Mouse (Mus musculus): ENCODE data around the gene Il1f10. TPM values are rescaled to one million over a fixed set of nuclear protein-coding genes. Genes with fewer than 3 reads are reported as not detected.

Gene Il1f10
- polyA plus RNA-seq, 1 experiment: not detected

GRCm38 (mm10) chr2:24294616-24295015 lies 3.6 kb downstream of the Il1f10 start:
- Histone ChIP-seq H3K79me2 (ENCODE audit: control insufficient read depth, insufficient read depth) (no peaks in the 10 kb centered on the region), H3K36me3 (ENCODE audit: control insufficient read depth, insufficient read depth) (no peaks in the 10 kb centered on the region), H3K27me3 (ENCODE audit: control insufficient read depth, insufficient read depth, insufficient read length) (no peaks in the 10 kb centered on the region), H3K4me2 (ENCODE audit: low read depth) (no peak overlapping the region), H3ac (ENCODE audit: control insufficient read depth, insufficient read length) (no peak overlapping the region), H3K4me3 (no peak overlapping the region)
- TF ChIP-seq CEBPB (IDR thresholded peaks at IDR 0.05; ENCODE audit: insufficient read depth, poor library complexity, severe bottlenecking) (no peak), MAX (IDR thresholded peaks at IDR 0.05; ENCODE audit: low read depth) (no peak), TCF12 (IDR thresholded peaks at IDR 0.05; ENCODE audit: insufficient read depth, poor library complexity, severe bottlenecking) (no peak), TCF3 (IDR thresholded peaks at IDR 0.05; ENCODE audit: insufficient read length, low read depth) (no peak), E2F4 (IDR thresholded peaks at IDR 0.05; ENCODE audit: insufficient read depth) (no peak), REST (IDR thresholded peaks at IDR 0.05; ENCODE audit: insufficient read depth, insufficient read length) (no peak), MYOG (IDR thresholded peaks at IDR 0.05; ENCODE audit: control insufficient read depth in 1 of 3, insufficient read depth in 1 of 3, insufficient read length in 2 of 3, low read depth in 2 of 3) (no peak), POLR2A (IDR thresholded peaks at IDR 0.05; ENCODE audit: insufficient read length, low read depth) (no peak), MYOD1 (IDR thresholded peaks at IDR 0.05; ENCODE audit: control insufficient read depth in 1 of 3, insufficient read length in 2 of 3, low read depth in 2 of 3) (no peak), SRF (IDR thresholded peaks at IDR 0.05; ENCODE audit: control insufficient read depth, insufficient read length, low read depth) (no peak), USF1 (IDR thresholded peaks at IDR 0.05; ENCODE audit: low read depth) (no peak), POLR2AphosphoS2 (IDR thresholded peaks at IDR 0.05; ENCODE audit: insufficient read length, low read depth) (no peak)

GRCm38 (mm10) chr2:24296837-24297236 lies 5.8 kb downstream of the Il1f10 start:
- TF ChIP-seq TCF3 (IDR thresholded peaks at IDR 0.05; ENCODE audit: insufficient read length, low read depth) (no peak), MYOG (IDR thresholded peaks at IDR 0.05; ENCODE audit: control insufficient read depth in 1 of 3, insufficient read depth in 1 of 3, insufficient read length in 2 of 3, low read depth in 2 of 3) (no peak), POLR2AphosphoS2 (IDR thresholded peaks at IDR 0.05; ENCODE audit: insufficient read length, low read depth) (no peak), POLR2A (IDR thresholded peaks at IDR 0.05; ENCODE audit: insufficient read length, low read depth) (no peak), CEBPB (IDR thresholded peaks at IDR 0.05; ENCODE audit: insufficient read depth, poor library complexity, severe bottlenecking) (no peak), MYOD1 (IDR thresholded peaks at IDR 0.05; ENCODE audit: control insufficient read depth in 1 of 3, insufficient read length in 2 of 3, low read depth in 2 of 3) (no peak), REST (IDR thresholded peaks at IDR 0.05; ENCODE audit: insufficient read depth, insufficient read length) (no peak), SRF (IDR thresholded peaks at IDR 0.05; ENCODE audit: control insufficient read depth, insufficient read length, low read depth) (no peak), E2F4 (IDR thresholded peaks at IDR 0.05; ENCODE audit: insufficient read depth) (no peak), TCF12 (IDR thresholded peaks at IDR 0.05; ENCODE audit: insufficient read depth, poor library complexity, severe bottlenecking) (no peak), USF1 (IDR thresholded peaks at IDR 0.05; ENCODE audit: low read depth) (no peak), MAX (IDR thresholded peaks at IDR 0.05; ENCODE audit: low read depth) (no peak)
- Histone ChIP-seq H3K27me3 (ENCODE audit: control insufficient read depth, insufficient read depth, insufficient read length) (no peaks in the 10 kb centered on the region), H3K4me2 (ENCODE audit: low read depth) (no peak overlapping the region), H3K36me3 (ENCODE audit: control insufficient read depth, insufficient read depth) (no peaks in the 10 kb centered on the region), H3K4me3 (no peak overlapping the region), H3K79me2 (ENCODE audit: control insufficient read depth, insufficient read depth) (no peaks in the 10 kb centered on the region), H3ac (ENCODE audit: control insufficient read depth, insufficient read length) (no peak overlapping the region)

GRCm38 (mm10) chr2:24311302-24312001 lies 20.5 kb downstream of the Il1f10 start:
- Histone ChIP-seq H3K4me2 (ENCODE audit: low read depth) (no peak overlapping the region), H3K4me3 (no peak overlapping the region), H3K36me3 (ENCODE audit: control insufficient read depth, insufficient read depth) (no peaks in the 10 kb centered on the region), H3K79me2 (ENCODE audit: control insufficient read depth, insufficient read depth) (no peaks in the 10 kb centered on the region), H3ac (ENCODE audit: control insufficient read depth, insufficient read length) (no peak overlapping the region), H3K27me3 (ENCODE audit: control insufficient read depth, insufficient read depth, insufficient read length) (no peaks in the 10 kb centered on the region)
- no peak for TF ChIP-seq TCF3 (IDR thresholded peaks at IDR 0.05; ENCODE audit: insufficient read length, low read depth)
- no peak for TF ChIP-seq USF1 (IDR thresholded peaks at IDR 0.05; ENCODE audit: low read depth)
- TF ChIP-seq POLR2A (IDR thresholded peaks at IDR 0.05; ENCODE audit: insufficient read length, low read depth): no peak
- no peak for TF ChIP-seq REST (IDR thresholded peaks at IDR 0.05; ENCODE audit: insufficient read depth, insufficient read length)
- TF ChIP-seq MYOD1 (IDR thresholded peaks at IDR 0.05; ENCODE audit: control insufficient read depth in 1 of 3, insufficient read length in 2 of 3, low read depth in 2 of 3): no peak
- TF ChIP-seq E2F4 (IDR thresholded peaks at IDR 0.05; ENCODE audit: insufficient read depth): no peak
- no peak for TF ChIP-seq CEBPB (IDR thresholded peaks at IDR 0.05; ENCODE audit: insufficient read depth, poor library complexity, severe bottlenecking)
- no peak for TF ChIP-seq MYOG (IDR thresholded peaks at IDR 0.05; ENCODE audit: control insufficient read depth in 1 of 3, insufficient read depth in 1 of 3, insufficient read length in 2 of 3, low read depth in 2 of 3)
- TF ChIP-seq POLR2AphosphoS2 (IDR thresholded peaks at IDR 0.05; ENCODE audit: insufficient read length, low read depth): no peak
- no peak for TF ChIP-seq MAX (IDR thresholded peaks at IDR 0.05; ENCODE audit: low read depth)

- H3K4me2 ChIP-seq (ENCODE audit: low read depth): no peak overlapping the region
- H3K36me3 ChIP-seq (ENCODE audit: control insufficient read depth, insufficient read depth): no peaks in the 10 kb centered on the region
- H3K79me2 ChIP-seq (ENCODE audit: control insufficient read depth, insufficient read depth): no peaks in the 10 kb centered on the region
- H3K4me3 ChIP-seq: no peak overlapping the region
- no peaks in the 10 kb centered on the region for H3K27me3 ChIP-seq (ENCODE audit: control insufficient read depth, insufficient read depth, insufficient read length)
- TF ChIP-seq REST (IDR thresholded peaks at IDR 0.05; ENCODE audit: insufficient read depth, insufficient read length) (no peak), E2F4 (IDR thresholded peaks at IDR 0.05; ENCODE audit: insufficient read depth) (no peak), USF1 (IDR thresholded peaks at IDR 0.05; ENCODE audit: low read depth) (no peak), POLR2AphosphoS2 (IDR thresholded peaks at IDR 0.05; ENCODE audit: insufficient read length, low read depth) (no peak), CEBPB (IDR thresholded peaks at IDR 0.05; ENCODE audit: insufficient read depth, poor library complexity, severe bottlenecking) (no peak), SRF (IDR thresholded peaks at IDR 0.05; ENCODE audit: control insufficient read depth, insufficient read length, low read depth) (no peak), MYOD1 (IDR thresholded peaks at IDR 0.05; ENCODE audit: control insufficient read depth in 1 of 3, insufficient read length in 2 of 3, low read depth in 2 of 3) (no peak), MYOG (IDR thresholded peaks at IDR 0.05; ENCODE audit: control insufficient read depth in 1 of 3, insufficient read depth in 1 of 3, insufficient read length in 2 of 3, low read depth in 2 of 3) (no peak), TCF12 (IDR thresholded peaks at IDR 0.05; ENCODE audit: insufficient read depth, poor library complexity, severe bottlenecking) (no peak), POLR2A (IDR thresholded peaks at IDR 0.05; ENCODE audit: insufficient read length, low read depth) (no peak)
- no peak overlapping the region for H3ac ChIP-seq (ENCODE audit: control insufficient read depth, insufficient read length)
These were observed 25.9 kb downstream of the Il1f10 start for GRCm38 (mm10) chr2:24316919-24317318.

All from myocyte (in vitro differentiated cells).